Mouse (Mus musculus) right cerebral cortex, adult 18-20 months (tissue): ENCODE measurements at regions not wholly inside any gene's neighbourhood (a gene's known extent, or its start where the extent isn't known, plus 50 kb on each side); places are given as distances from the start of the nearest gene placed in this dataset.
A peak's percentile ranks its signal among the peaks of the same experiment; 100 is the strongest.
"Not testable (repeated sequence)": the region's sequence is repeated elsewhere in the genome, so short reads cannot be mapped to it uniquely, and the experiment has no call there.

Experiments used
- DNase-seq: peaks from one replicate; pipeline ENCODE4 v3.0.0; 2022; ENCODE audit warnings: mixed read lengths

GRCm38 (mm10) chr10:22460386-22460785 is 100.0 kb downstream of the Raet1d start:
- DNase-seq: not testable (repeated sequence)

GRCm38 (mm10) chr10:22460818-22461479 is 100.6 kb downstream of the Raet1d start:
- not testable (repeated sequence) for DNase-seq

- DNase-seq: not testable (repeated sequence)
These were observed 101.2 kb downstream of the Raet1d start for GRCm38 (mm10) chr10:22461480-22462050.

- DNase-seq: not testable (repeated sequence)
These were observed 111.5 kb downstream of the Raet1d start for GRCm38 (mm10) chr10:22471722-22472330.

GRCm38 (mm10) chr10:22479860-22480259 is 119.5 kb downstream of the Raet1d start:
- DNase-seq: peak; percentile 30

- DNase-seq: not testable (repeated sequence)
These were observed 126.7 kb downstream of the Raet1d start for GRCm38 (mm10) chr10:22487071-22487470.

GRCm38 (mm10) chr10:22491806-22492347 is 131.5 kb downstream of the Raet1d start:
- DNase-seq: not testable (repeated sequence)

GRCm38 (mm10) chr10:22495975-22496496 is 135.7 kb downstream of the Raet1d start:
- no peak for DNase-seq
